Comparison of ENCODE assay signal across 8 mouse cellular contexts in the genomic region with DNA sequence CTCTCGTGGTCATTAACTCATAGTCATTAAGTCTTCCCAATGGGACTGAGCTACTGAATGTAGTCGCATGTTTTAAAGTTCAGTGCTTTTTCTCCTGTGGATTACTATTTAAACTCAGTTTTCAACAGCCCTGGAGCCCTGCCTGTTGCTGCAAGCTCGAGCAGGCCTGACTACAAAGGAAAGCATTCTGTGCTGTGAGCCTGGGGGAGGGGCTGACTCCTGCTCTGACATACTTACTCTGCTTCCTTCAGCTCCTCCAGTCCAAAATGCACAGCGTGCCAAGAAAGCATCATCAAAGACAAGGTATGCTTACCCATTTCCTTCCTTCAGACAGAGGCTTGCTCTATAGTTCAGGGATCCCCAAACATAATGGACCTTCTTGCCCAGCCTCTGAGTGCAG. TPM values are rescaled to one million over a fixed set of nuclear protein-coding genes. Genes with fewer than 3 reads are reported as not detected.
A peak's percentile ranks its signal among the peaks of the same experiment; 100 is the strongest.
DNase-seq lines count a peak whose midpoint lies in the region; ATAC-seq and TF ChIP-seq lines count a peak whose summit lies in the region.
"Had no signal": no experiment of that assay in that cellular context is flagged by ENCODE, and none has a peak within 500 bp of the region (broad histone marks: within the 10 kb centered on the region; RNA-seq: fewer than 3 reads in every experiment).

No protein-coding gene starts in this region.

- no peak overlapping the region for H3K4me3 ChIP-seq in lung, embryonic 14.5 days (ENCODE audit: low read depth, low read length)
- no peak overlapping the region for H3K4me3 ChIP-seq in embryonic facial prominence, embryonic 11.5 days (ENCODE audit: low read depth, low read length)
- no peak overlapping the region for H3K4me3 ChIP-seq in stomach, embryonic 14.5 days (ENCODE audit: low read depth, low read length)
- H3K4me3 ChIP-seq: neural tube, embryonic 12.5 days had no signal

- no peaks in the 10 kb centered on the region for H3K27me3 ChIP-seq in lung, embryonic 14.5 days (ENCODE audit: insufficient read depth, low read length)
- no peaks in the 10 kb centered on the region for H3K27me3 ChIP-seq in embryonic facial prominence, embryonic 11.5 days (ENCODE audit: control insufficient read depth, insufficient read depth, low read length)
- H3K27me3 ChIP-seq in stomach, embryonic 14.5 days (ENCODE audit: control insufficient read depth, insufficient read depth, low read length) = no peaks in the 10 kb centered on the region
- H3K27me3 ChIP-seq: neural tube, embryonic 12.5 days had no signal

- TF ChIP-seq CTCF in lung, embryonic 14.5 days (IDR thresholded peaks at IDR 0.05; ENCODE audit: low read depth) = no peak

- WGBS in lung, embryonic 14.5 days = 44% methylated on average over 4 of the region's 4 CpGs
- 35% methylated on average over 4 of the region's 4 CpGs for WGBS in embryonic facial prominence, embryonic 11.5 days
- WGBS in stomach, embryonic 14.5 days = 52% methylated on average over 4 of the region's 4 CpGs

- H3K4me1 ChIP-seq in lung, embryonic 14.5 days (ENCODE audit: insufficient read depth) = peaks cover 4% of the 10 kb centered on the region
- H3K4me1 ChIP-seq in embryonic facial prominence, embryonic 11.5 days (ENCODE audit: control insufficient read depth, insufficient read depth, low read length) = no peaks in the 10 kb centered on the region
- no peaks in the 10 kb centered on the region; the same call in 1 of the 2 replicates for H3K4me1 ChIP-seq in stomach, embryonic 14.5 days (ENCODE audit: control insufficient read depth, insufficient read depth, low read length)
- H3K4me1 ChIP-seq: neural tube, embryonic 12.5 days had no signal

- H3K27ac ChIP-seq in lung, embryonic 14.5 days (ENCODE audit: low read depth) = peak overlapping the region; percentile 72
- no peak overlapping the region for H3K27ac ChIP-seq in embryonic facial prominence, embryonic 11.5 days (replicated peaks; ENCODE audit: low read depth, low read length)
- peak overlapping the region; percentile 77; the same call in 1 of the 2 replicates for H3K27ac ChIP-seq in stomach, embryonic 14.5 days (ENCODE audit: low read length)
- H3K27ac ChIP-seq: neural tube, embryonic 12.5 days had no signal

- peak; percentile 74 for DNase-seq in lung, embryonic 14.5 days
- no peak for DNase-seq in lung, postnatal 25 days (ENCODE audit: low spot score)
- peak; percentile 60 for DNase-seq in embryonic facial prominence, embryonic 11.5 days (ENCODE audit: low spot score)
- peak; percentile 21 for DNase-seq in kidney, adult 18-20 months
- no peak for DNase-seq in spleen, postnatal 4 days (ENCODE audit: low spot score in 2 of 2)
- no peak for DNase-seq in left cerebral cortex, adult 11 months (ENCODE audit: low spot score)

- H3K4me2 ChIP-seq in lung, embryonic 14.5 days = no peak overlapping the region
- H3K4me2 ChIP-seq in embryonic facial prominence, embryonic 11.5 days (ENCODE audit: low read depth, low read length) = no peak overlapping the region
- no peak overlapping the region for H3K4me2 ChIP-seq in stomach, embryonic 14.5 days (replicated peaks; ENCODE audit: low read depth, low read length)
- H3K4me2 ChIP-seq: neural tube, embryonic 12.5 days had no signal

- H3K36me3 ChIP-seq in lung, embryonic 14.5 days (ENCODE audit: insufficient read depth) = peaks cover 35% of the 10 kb centered on the region
- H3K36me3 ChIP-seq in embryonic facial prominence, embryonic 11.5 days (replicated peaks; ENCODE audit: control insufficient read depth, insufficient read depth, low read depth, low read length) = no peaks in the 10 kb centered on the region; the same call in 1 of the 2 replicates
- H3K36me3 ChIP-seq in stomach, embryonic 14.5 days (ENCODE audit: control insufficient read depth, insufficient read depth, low read length) = peaks cover 9% of the 10 kb centered on the region

- H3K9me3 ChIP-seq in lung, embryonic 14.5 days (ENCODE audit: low read depth, low read length) = no peaks in the 10 kb centered on the region
- no peaks in the 10 kb centered on the region for H3K9me3 ChIP-seq in embryonic facial prominence, embryonic 11.5 days (replicated peaks; ENCODE audit: control insufficient read depth, low read length)
- H3K9me3 ChIP-seq in stomach, embryonic 14.5 days (ENCODE audit: control insufficient read depth, low read depth, low read length) = no peaks in the 10 kb centered on the region
- H3K9me3 ChIP-seq: neural tube, embryonic 12.5 days had no signal

- ATAC-seq in lung, embryonic 14.5 days (ENCODE audit: insufficient read depth) = peak; percentile 65; the same call in 1 of the 2 replicates
- no peak for ATAC-seq in embryonic facial prominence, embryonic 11.5 days (replicated peaks; ENCODE audit: insufficient number of reproducible peaks, low FRiP score, low TSS enrichment, low read depth)
- ATAC-seq in stomach, embryonic 14.5 days (ENCODE audit: insufficient number of reproducible peaks, insufficient read depth, low FRiP score, low read depth) = peak; percentile 51; the same call in 1 of the 2 replicates

- no peak overlapping the region for H3K9ac ChIP-seq in lung, embryonic 14.5 days
- H3K9ac ChIP-seq in embryonic facial prominence, embryonic 11.5 days (replicated peaks; ENCODE audit: low read length) = no peak overlapping the region
- no peak overlapping the region for H3K9ac ChIP-seq in stomach, embryonic 14.5 days (replicated peaks; ENCODE audit: low read depth, low read length)
- H3K9ac ChIP-seq: neural tube, embryonic 12.5 days had no signal

RNA-seq across cellular contexts. Expression of a gene that starts 32.1 kb away (rescaled TPM):
- polyA plus RNA-seq in lung, embryonic 14.5 days (2014; fragmentation: Nextera tagmentation; extraction: Ambion mirVana) = 0.19 and 0.36 TPM in 2 replicates
- 0.28 TPM in 1 of 2 replicates, not detected in the other for polyA plus RNA-seq in embryonic facial prominence, embryonic 11.5 days (2014; fragmentation: Nextera tagmentation; extraction: Ambion mirVana)
- not detected in 2 replicates for polyA plus RNA-seq in stomach, embryonic 14.5 days (2014; fragmentation: Nextera tagmentation; extraction: Ambion mirVana)

RNA-seq across cellular contexts. Expression of a gene that starts 54.5 kb away (rescaled TPM):
- not detected in 2 replicates for polyA plus RNA-seq in lung, embryonic 14.5 days (2014; fragmentation: Nextera tagmentation; extraction: Ambion mirVana)
- not detected in 2 replicates for polyA plus RNA-seq in embryonic facial prominence, embryonic 11.5 days (2014; fragmentation: Nextera tagmentation; extraction: Ambion mirVana)
- not detected in 2 replicates for polyA plus RNA-seq in stomach, embryonic 14.5 days (2014; fragmentation: Nextera tagmentation; extraction: Ambion mirVana)
- polyA plus RNA-seq: neural tube, embryonic 12.5 days had no signal

Comparison
In these comparisons a context has a peak if more than half of its experiments do, and no peak if none do; other contexts are left out.
1. DNase-seq: peak in lung, embryonic 14.5 days (single experiment), embryonic facial prominence, embryonic 11.5 days (single experiment) and kidney, adult 18-20 months (single experiment); none in lung, postnatal 25 days (single experiment), spleen, postnatal 4 days (0 of 2) and left cerebral cortex, adult 11 months (single experiment).